Mouse (Mus musculus) right cerebral cortex, postnatal 10 days (tissue): ENCODE measurements around the gene Nr2f6.
"Not testable (repeated sequence)": the region's sequence is repeated elsewhere in the genome, so short reads cannot be mapped to it uniquely, and the experiment has no call there.

ENCODE experiments used
- DNase-seq, 2 experiments: peaks; one replicate each; pipeline ENCODE4 v3.0.0; 2021; ENCODE audit warnings: low spot score in 2 of 2

Gene Nr2f6

GRCm38 (mm10) chr8:71367529-71368176 is 14.1 kb downstream of the Nr2f6 start:
- peak in 1 of 2 experiments; percentile 60 for DNase-seq

DNA sequence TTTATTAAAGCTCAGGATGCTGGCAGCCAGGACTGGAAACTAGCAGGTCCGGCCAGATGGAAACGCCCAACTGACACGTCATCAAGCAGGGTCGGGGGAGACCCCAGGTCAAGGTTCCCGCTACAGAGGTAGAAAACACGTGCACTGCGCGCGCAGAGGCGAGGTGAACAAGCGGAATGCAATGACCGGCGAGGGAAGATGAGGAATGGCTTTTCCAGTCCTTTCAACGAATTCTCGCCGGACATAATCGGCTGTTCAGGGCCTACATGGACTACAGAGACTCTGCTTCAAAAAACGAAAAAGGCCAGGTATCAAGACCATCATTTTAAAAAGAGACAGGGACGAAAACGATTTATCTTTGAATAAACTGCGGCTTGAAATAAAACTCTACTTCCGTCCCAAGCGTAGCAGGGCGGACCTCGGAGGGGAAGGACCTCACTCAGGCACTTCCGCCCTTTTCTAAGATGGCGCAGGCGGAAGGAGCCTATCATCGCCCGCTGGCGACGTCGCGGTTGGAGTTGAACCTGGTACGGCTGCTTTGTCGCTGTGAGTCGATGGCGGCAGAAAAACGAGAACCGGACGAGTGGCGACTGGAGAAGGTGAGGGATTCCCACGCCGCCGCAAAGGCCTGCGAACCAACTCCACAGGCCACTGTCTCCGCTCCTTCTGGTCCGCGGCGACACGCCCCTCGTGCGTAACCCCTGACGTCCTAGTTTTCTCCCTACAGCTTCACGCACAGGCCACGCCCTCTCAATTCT is 14.8 kb downstream of the Nr2f6 start, which contains the start of gene Use1:
TSS of gene Use1 (plus strand) at position 78 of the 758 bp plus-strand sequence.
- peak; percentile 92 to 95 for DNase-seq

DNA sequence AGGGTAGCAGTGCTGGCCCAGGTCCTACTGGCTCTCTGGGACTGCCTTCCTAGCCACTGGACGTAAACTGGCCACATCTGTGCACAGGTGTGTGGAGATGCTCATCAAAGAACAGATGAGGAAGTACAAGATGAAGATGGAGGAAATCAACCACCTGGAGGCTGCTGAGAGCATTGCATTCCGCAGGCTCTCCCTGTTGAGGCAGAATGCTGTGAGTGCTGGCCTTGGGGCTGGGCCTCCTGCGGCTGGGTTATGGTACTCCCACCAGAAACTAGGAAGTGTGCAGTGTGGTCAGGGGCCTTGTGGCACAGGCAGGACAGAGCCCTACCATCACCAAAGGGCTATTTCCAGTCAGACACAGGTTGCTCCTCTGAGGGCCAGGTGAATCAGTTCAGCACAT is 23.7 kb downstream of the Nr2f6 start:
- DNase-seq = no peak

GRCm38 (mm10) chr8:71351520-71351919 is 30.2 kb downstream of the Nr2f6 start:
- DNase-seq = no peak

- no peak for DNase-seq
These were observed 30.6 kb downstream of the Nr2f6 start for GRCm38 (mm10) chr8:71351117-71351516.

DNA sequence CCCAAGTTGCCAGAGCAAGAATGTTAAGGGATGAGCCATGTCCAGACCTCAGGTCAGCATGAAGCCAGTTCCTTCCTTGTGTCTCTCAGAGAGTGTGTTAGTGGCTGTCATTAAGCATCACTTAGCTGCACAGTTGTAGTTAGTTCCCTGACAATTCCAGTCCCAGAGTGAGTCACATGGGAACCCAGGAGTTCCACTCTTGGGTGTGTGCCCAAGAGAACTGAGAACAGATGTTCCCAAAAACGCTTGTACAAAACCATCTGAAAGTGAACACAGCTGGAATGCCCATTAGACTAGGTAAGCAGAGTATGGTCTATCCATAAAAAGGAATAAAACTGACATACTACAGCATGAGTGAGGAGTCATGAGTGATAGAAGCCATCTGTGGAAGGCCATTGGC is 35.2 kb downstream of the Nr2f6 start:
- no peak for DNase-seq

DNA sequence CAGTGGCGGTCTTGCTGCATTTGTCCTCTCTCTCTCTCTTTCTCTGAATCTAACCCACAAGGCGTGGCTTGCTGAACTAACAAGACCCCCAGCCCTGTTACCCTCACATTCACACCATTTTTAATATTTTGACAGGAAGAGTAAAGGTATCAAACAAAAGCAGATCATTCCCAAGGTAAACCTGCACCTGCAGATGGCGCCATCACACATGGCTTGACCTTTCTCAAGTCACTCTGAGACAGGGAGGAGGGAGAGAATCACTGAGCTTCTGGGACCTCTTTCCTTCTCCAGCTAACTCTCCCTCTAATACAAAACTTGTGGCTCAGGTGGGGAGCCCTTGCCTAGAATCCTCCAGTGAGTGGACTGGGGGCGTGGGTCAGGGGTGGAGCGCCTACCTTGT is 41.1 kb downstream of the Nr2f6 start:
- DNase-seq = no peak

- DNase-seq = not testable (repeated sequence)
These were observed 43.9 kb downstream of the Nr2f6 start for GRCm38 (mm10) chr8:71337834-71338233.

DNA sequence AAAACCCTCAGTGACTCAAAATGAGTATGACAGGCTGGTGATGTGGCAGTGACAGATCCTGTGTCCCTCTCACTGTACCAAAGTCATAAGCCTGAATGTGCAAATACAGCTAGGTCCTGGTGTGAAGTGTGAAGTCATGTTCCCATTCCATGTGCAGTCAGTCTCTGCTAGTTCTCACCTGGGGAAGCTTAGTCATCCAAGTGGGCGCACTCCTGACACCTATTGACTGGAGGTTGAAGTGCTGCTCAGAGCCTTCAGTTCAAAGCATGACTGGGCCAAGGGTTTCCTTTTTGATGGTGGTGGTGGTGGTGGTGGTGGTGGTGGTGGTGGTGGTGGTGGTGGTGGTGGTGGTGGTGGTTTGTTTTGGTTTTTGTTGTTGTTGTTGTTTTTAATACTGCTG is 56.9 kb downstream of the Nr2f6 start:
- no peak for DNase-seq
